Mouse (Mus musculus) effector memory CD4-positive, alpha-beta T cell, adult 7 months (primary cell): ENCODE results near the gene Zglp1. TPM values are rescaled to one million over a fixed set of nuclear protein-coding genes. Genes with fewer than 3 reads are reported as not detected.

Experiments used
- polyA plus RNA-seq: library from polyadenylated mRNA; unstranded; fragments of 100-300 nt; shearing (Covaris generic); gene quantifications from one replicate; pipeline ENCODE4 v1.2.1, GENCODE M21; 2017

The Zglp1 gene
- polyA plus RNA-seq, result 0.73 TPM

GRCm38 (mm10) chr9:21067006-21067684 lies at the start of gene Zglp1:
TSS of gene Zglp1 (minus strand) at chr9:21067093.

GRCm38 (mm10) chr9:21091707-21092320 lies 24.9 kb upstream of the Zglp1 start, which contains the start of the genes Gm38431 and Raver1:
TSS of gene Gm38431 (minus strand) at chr9:21091997.
TSS of gene Raver1 (minus strand) at chr9:21092008.

GRCm38 (mm10) chr9:21073044-21073840 lies 6.3 kb upstream of the Zglp1 start, which contains the start of the genes Gm49373 and Fdx1l:
TSS of gene Gm49373 (minus strand) at chr9:21073096.
TSS of gene Fdx1l (minus strand) at chr9:21073614.

GRCm38 (mm10) chr9:21031896-21032351 lies 35.0 kb downstream of the Zglp1 start, which contains the start of gene Icam5:
TSS of gene Icam5 (plus strand) at chr9:21032073.

GRCm38 (mm10) chr9:21029291-21030054 lies 37.4 kb downstream of the Zglp1 start, which contains the start of gene Icam4:
TSS of gene Icam4 (plus strand) at chr9:21029373.

GRCm38 (mm10) chr9:21015571-21016130 lies 51.2 kb downstream of the Zglp1 start, which contains the start of gene Icam1:
TSS of gene Icam1 (plus strand) at chr9:21015985.

Other genes starting within 250 kb of the Zglp1 start
- not detected for gene Rdh8, start 248.6 kb downstream of the Zglp1 start, polyA plus RNA-seq
- 33.1 TPM for gene A230050P20Rik, start 198.5 kb downstream of the Zglp1 start, polyA plus RNA-seq
- gene Angptl6, start 187.4 kb downstream of the Zglp1 start, polyA plus RNA-seq, result 1.1 TPM
- 97.3 TPM for gene Ppan, start 178.9 kb downstream of the Zglp1 start, polyA plus RNA-seq
- 332 TPM for gene Eif3g, start 168.5 kb downstream of the Zglp1 start, polyA plus RNA-seq
- 67.8 TPM for gene Dnmt1, start 107.2 kb downstream of the Zglp1 start, polyA plus RNA-seq
- gene S1pr2, start 90.3 kb downstream of the Zglp1 start, polyA plus RNA-seq, result 10.3 TPM
- gene Mrpl4, start 64.4 kb downstream of the Zglp1 start, polyA plus RNA-seq, result 101 TPM
- 268 TPM for gene Icam1, start 51.1 kb downstream of the Zglp1 start, polyA plus RNA-seq
- gene Icam4, start 37.7 kb downstream of the Zglp1 start, polyA plus RNA-seq, result 1.4 TPM
- gene Icam5, start 35.0 kb downstream of the Zglp1 start, polyA plus RNA-seq, result not detected
- gene Gm49373, start 6.0 kb upstream of the Zglp1 start, polyA plus RNA-seq, result not detected
- gene Fdx1l, start 6.5 kb upstream of the Zglp1 start, polyA plus RNA-seq, result 47.1 TPM
- 6.2 TPM for gene Gm38431, start 24.9 kb upstream of the Zglp1 start, polyA plus RNA-seq
- gene Raver1, start 24.9 kb upstream of the Zglp1 start, polyA plus RNA-seq, result 53.3 TPM
- gene Tyk2, start 64.2 kb upstream of the Zglp1 start, polyA plus RNA-seq, result 65.3 TPM
- gene Cdc37, start 82.9 kb upstream of the Zglp1 start, polyA plus RNA-seq, result 320 TPM
- 3.4 TPM for gene Pde4a, start 98.6 kb upstream of the Zglp1 start, polyA plus RNA-seq
- gene Keap1, start 172.3 kb upstream of the Zglp1 start, polyA plus RNA-seq, result 22.5 TPM
- 2.5 TPM for gene S1pr5, start 181.3 kb upstream of the Zglp1 start, polyA plus RNA-seq
- gene Atg4d, start 198.2 kb upstream of the Zglp1 start, polyA plus RNA-seq, result 83.2 TPM
- gene Kri1, start 220.9 kb upstream of the Zglp1 start, polyA plus RNA-seq, result 30.7 TPM
- gene Cdkn2d, start 224.3 kb upstream of the Zglp1 start, polyA plus RNA-seq, result 70.0 TPM
- gene Ap1m2, start 245.2 kb upstream of the Zglp1 start, polyA plus RNA-seq, result 2.1 TPM